Mouse (Mus musculus) cerebellum, adult 11-12 months (tissue): ENCODE measurements around the gene Acr.

Source experiments
- DNase-seq: peaks from one replicate; pipeline ENCODE4 v3.0.0; 2022

Acr gene

GRCm38 (mm10) chr15:89548837-89549236, 19.3 kb upstream of the Acr start:
- peak; percentile 97 for DNase-seq

DNA sequence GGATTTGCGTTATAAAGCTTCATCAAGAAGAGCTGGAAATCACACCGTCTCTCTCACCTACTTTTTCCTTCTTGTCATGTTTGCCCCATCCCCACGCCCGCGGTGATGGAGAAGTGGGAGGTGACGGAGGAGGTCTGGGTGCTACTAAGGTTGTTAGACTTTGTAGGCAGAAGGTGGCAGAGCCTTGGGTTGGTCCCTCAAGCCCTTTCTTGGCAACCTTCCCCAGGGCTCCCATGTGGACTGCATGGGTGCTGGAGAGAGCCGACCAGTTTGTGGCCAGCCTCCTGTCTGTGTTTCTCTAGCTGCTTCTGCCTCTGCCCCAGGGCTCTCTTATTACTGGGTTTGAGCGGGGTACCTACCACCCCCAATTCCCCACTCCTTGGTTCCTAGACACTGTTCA, 17.6 kb upstream of the Acr start:
- DNase-seq: peak; percentile 71

DNA sequence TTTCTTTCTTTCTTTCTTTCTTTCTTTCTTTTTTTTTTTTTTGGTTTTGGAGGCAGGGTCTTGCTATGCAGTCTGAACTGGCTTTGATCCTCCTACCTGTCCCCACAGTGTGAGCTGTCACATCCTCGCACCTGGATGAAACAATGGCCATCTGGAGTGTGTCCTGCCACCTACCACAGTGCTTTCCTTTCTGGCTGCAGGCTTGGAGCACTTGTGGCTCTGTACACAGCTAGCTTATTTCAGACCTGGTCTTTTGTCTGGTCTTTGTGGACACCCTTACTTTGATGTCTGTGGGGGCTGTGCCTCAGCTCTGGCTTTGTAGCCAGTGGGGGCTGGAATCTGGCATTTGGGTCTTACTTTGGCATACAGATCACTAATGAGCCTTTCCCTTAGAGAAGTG, 16.4 kb upstream of the Acr start:
- peak; percentile 63 for DNase-seq

DNA sequence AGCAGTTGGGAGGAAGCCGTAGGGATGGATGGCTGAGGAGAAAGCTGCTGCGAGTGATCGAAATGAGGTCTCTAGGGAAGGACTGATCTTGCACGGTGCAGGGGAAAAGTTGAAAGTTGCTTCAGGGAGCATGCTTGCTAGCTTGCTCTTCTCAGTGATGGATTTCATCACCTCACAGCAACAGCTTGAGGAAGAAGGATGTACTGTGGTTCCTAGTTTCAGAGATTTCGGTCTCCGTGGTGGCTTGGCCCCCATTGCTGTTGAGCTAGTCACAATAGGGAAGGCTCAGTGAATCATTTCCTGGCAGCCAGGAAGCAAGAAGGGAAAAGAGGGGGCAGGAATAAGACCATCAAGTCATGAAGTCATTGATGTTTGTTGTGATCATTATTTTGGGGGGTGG, 12.5 kb upstream of the Acr start:
- DNase-seq: no peak

DNA sequence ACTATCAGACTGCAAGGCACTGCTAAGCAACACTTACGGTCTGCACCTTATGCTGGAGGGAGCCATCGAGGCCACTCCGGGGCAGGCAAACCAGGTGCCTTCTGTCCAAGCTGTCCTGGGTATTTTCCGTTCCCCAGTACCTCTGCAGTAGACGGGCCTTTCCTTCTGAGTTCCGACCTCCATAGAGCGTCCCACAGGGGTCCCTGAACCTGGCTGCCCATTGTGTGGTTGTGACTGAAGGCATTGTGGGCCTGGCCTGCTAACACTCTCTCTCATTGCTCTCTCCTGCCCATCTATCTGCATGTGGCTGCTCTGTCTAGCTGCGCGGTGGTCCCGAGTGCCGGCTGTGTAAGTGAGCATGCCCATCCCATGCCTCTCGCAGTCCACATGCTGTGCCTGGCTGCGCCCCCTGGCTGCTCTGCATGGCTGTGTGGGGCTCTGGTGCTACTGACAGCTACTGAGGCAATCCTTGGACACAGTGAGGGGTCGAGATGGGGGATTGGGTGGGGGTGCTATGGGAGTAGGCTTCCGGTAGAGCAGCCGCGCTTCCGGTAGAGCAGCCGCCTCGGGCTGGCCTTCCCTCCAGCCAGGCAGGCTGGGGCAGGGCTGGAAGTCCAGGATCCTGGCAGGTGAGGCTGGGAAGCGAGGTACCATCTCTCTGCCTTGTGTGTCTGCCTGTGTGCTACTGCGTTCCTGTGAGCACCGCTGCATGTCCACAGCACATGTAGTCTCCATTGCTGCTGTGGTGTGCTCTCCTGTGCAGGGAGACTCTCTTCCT, 11.5 kb upstream of the Acr start:
- DNase-seq: peak; percentile 52

GRCm38 (mm10) chr15:89557179-89557995, 10.7 kb upstream of the Acr start:
- peak; percentile 49 for DNase-seq

- peak; percentile 38 for DNase-seq
These were observed 10.1 kb upstream of the Acr start for GRCm38 (mm10) chr15:89557996-89558390.

DNA sequence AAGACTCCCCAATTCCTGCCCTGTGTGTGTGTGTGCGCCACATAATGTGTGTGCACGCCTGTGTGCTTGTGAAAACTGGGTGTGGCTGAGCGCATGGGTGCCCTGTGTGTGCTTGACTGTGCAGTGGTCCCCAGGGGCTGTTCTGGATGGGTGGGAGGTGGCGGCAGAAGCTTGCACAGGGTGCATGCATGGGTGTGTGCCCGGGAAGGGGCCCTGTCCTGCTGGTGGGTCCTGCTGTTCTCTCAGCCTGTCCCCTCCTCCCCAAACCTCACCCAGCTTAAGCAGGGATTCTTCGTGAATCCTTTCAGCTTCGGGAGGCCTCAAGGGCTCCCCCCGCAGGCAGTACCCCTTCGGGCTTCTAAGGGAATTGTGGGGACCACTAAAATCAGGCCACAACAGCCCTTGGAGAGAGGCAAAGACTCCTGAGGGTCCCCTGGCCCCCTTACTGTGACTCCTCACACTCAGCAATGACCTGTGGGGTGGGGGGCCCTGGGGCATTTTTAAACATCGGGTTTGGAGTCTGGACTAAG, 8.9 kb upstream of the Acr start:
- peak; percentile 55 for DNase-seq

- DNase-seq: no peak
These were observed 4.0 kb downstream of the Acr start for GRCm38 (mm10) chr15:89572147-89572546.

- DNase-seq: no peak
These were observed 14.4 kb downstream of the Acr start for GRCm38 (mm10) chr15:89582494-89582893.

DNA sequence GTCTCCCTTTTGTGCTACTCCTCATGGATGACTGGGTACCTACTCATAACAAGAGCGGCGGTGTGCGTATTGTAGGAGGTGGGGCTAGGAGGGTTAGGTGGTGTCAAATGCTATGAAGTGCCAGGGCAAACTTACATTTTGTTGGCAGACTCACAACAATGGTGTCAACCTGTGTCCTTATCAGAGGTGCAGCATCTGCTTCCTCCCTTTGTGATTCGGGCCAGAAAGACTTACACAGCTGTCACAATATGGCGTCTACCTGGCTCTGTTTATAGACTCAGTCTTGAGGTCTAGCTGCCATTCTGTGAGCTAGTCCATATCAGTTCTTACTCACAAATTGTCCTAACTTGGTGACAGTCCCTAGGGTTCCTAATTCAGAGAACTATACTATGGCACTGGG, 17.0 kb downstream of the Acr start:
- DNase-seq: no peak

DNA sequence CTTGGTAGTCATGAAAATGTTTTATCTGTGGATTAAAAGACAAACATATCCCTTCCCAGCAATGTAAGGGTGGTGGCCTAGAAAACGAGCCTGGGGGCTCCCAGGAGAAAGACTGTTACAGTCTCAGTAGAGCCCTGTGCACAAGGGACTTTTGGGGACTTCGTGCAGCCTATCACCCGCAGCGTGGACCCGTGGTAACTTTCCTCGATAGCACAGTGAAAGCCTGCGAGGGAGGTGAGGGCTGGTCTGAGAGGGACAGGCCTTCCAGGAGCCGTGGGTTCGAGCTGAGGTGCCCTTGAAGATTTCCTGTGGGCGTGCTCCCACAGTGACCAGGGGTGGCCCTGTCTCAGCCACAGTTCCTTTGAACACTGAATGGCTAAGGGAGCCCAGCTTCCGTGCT, 17.5 kb downstream of the Acr start:
- no peak for DNase-seq

DNA sequence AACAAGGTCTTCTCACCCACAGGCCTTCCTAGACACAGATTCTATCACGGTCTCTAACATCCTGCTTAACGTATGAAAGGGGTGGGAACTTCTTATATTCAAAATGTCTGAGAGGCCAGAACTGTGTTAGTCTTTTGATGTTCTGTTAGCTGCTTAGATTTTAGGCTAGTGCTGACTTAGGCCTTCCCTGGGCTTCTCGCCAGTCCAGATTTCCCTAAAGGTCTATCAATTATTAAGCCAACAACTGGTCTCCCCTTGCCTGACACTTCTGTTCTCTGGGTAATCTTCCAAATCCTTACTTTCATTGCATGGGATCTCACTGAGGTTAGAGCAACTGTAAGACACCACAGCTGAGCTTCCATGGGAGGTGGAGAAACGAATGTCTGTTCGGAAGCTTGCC, 21.0 kb downstream of the Acr start:
- no peak for DNase-seq

DNA sequence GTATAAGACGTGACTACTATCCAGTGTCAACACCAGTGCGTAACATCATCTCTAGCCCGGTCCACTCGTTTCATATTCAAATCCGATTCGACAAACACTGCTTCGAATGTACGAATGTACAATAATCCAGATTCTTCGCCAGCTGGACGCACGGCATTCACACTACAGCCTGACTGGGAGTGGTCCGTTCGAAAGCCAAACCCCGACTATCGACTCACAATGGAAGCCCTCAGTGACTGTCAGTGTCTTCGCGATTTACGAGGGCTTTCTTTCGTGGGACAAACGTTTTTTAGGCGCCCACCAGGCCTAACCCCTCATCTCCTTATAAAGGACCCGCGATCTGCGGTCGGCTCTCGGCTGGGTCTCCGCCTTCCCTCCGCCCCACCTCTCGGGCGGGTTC, 23.2 kb downstream of the Acr start:
- no peak for DNase-seq

DNA sequence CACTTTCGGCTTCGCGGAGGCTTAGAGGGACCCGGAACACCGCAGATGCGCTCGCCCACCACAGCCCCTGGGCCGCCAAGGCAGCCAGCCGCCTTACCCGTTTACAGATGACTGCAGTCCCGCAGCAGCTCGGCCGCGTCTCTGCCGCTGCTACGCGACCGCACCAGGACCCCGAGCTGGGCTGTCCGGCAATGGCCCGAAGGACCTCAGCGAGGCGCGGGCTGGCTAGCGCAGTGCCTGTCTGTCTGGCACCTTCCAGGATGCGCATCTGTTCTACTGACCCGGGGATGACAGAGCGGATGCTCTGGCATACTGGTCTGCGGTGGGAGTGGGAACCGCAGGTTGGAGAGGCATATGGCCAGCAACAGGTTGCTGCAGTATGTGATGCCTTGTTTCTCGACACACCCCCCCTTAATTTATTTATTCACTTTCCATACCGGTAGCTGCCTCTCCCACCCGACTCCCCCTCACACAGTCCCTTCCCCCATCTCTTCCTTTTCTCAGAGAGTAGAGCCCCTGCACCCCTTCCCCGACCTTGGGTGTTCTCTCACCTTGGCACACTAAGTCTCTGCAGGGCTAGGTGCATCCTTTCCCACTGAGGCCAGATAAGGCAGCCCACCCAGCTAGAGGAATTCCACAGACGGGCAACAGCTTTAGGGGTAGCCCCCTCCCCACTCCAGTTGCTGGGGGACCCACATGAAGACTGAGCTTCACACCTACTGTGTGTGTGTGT, 23.8 kb downstream of the Acr start, which contains the start of gene Rabl2:
Rabl2 (minus strand) TSS at position 201 of the 733 bp plus-strand sequence.
- peak; percentile 84 for DNase-seq

- DNase-seq: no peak
These were observed 24.4 kb downstream of the Acr start for GRCm38 (mm10) chr15:89592548-89592947.

DNA sequence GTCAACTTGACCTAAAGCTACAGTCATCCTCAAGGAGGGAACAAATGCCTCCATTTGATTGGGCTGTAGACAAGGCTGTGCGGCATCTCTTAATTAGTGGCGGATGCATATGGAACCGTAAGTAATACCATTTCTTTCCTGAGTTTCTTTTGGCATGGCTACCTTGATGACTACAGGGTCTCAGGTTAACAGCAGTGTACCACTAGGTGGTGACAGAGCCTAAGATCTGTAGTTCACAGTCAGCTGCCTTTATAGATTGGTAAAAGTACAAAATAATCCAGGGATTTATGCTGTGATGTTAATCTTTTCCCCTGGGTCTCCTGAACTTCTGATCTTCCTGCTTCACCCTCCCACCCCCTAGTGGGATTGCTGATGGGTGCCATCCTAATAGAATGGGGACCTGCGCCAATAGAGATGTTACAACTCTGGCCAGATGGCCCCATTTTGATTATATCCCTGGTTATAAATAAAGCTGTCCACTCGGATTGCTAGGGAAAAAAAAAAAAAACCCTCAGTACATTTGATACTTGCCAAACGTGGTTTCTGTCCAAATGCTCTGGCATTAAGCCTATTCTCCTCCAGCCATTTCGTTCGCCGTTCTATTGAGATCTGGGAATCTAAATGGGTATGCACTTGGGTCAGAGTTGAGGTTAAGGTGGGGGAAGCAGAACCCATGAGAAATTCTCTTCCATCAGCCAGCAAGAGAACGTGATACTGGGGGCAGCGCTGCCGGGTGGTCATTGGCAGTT, 37.9 kb downstream of the Acr start:
- DNase-seq: no peak

- DNase-seq: no peak
These were observed 39.4 kb downstream of the Acr start for GRCm38 (mm10) chr15:89607480-89607879.

DNA sequence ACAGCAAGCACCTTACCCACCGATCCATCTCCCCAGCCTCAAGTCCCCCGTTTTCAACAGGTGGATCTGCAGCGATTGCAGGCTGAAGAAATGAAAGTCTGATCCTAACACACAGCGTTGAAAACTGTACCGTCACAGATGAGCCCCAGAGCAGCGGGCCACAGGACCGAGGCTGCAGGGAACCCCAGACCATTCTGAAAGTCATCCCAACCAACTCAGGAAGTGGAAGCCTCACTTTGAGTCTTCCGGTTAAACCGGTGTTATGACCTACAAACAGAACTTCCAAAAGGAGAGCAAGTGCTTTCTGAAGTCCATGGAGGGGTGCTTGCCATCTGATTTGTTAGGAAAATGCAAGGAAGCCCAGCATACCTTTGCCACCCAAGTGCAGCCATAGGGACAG, 39.8 kb downstream of the Acr start:
- no peak for DNase-seq

DNA sequence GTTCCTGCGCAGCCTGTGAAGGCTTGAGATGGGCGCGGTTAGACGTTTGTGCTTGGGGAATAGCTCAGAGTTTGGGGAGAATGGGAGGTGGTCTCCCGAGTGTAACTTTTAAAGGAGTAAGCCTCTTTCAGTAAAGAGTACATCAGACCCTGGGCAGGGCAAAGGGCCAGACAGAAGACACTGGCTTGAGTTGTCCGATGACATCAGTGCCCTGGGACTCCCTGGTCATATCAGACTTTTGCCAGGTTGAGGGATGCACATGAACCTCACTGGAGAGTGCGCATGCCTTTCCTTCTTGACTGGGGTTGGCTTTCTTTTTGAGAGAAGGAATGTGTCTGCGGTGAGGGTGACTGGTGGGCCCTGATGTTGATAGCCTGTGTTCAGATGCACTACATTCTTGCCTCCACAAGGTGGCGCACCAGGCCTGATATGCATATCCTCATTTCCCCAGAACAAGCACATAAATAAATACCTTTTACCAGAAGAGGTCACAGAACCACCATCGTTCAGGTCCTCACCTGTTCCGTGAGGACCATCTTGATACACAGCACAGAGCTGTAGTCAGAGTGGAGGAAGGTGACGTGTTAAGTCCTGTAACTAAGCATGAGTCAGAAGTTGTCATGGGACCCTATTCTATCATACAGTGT, 54.3 kb downstream of the Acr start:
- no peak for DNase-seq

DNA sequence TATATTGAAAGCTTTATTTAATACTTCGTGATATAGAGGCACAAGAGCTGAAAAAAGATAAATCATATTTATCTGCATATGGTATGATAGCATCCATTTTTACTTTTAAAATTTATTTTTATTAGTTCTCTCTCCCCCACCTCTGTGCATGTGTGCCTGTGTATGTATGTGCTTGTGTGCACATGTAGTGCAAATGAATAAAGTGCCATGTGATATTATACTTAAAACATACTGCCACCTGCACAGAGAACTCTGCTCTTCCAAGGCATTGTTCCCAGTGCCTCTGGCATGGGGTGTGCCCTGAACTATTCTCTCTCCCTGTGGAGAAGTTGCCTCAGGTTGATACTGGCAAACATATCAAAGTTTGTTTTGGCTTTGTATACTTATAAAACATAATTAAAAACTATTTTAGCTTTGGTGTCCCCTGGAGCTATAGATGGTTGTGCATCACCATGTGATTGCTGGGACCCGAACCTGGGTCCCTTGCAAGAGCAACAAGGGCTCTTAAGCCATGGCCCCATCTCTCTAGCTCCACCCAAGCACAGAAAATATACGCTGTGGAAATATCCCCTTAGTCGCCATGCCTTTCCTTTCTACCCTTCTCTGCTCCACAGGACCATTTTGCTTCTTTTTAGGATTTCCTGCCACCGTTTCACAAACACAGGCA, 55.0 kb downstream of the Acr start:
- DNase-seq: no peak

- DNase-seq: peak; percentile 30
These were observed 55.5 kb downstream of the Acr start for GRCm38 (mm10) chr15:89623626-89623959.
